Mouse (Mus musculus): ENCODE results near the gene Stk38.

- no peak for TF ChIP-seq MAFK (IDR thresholded peaks at IDR 0.05; ENCODE audit: insufficient read depth, low read depth, low read length)
- TF ChIP-seq ZC3H11A (IDR thresholded peaks at IDR 0.05; ENCODE audit: borderline replicate concordance, low read depth, low read length): no peak
- TF ChIP-seq ZNF384 (IDR thresholded peaks at IDR 0.05; ENCODE audit: low read depth, low read length): no peak
- TF ChIP-seq HCFC1 (IDR thresholded peaks at IDR 0.05; ENCODE audit: borderline replicate concordance, insufficient read depth, low read length): no peak
Measured at GRCm38 (mm10) chr17:29056207-29056606, 48.4 kb upstream of the Stk38 start.
